Mouse (Mus musculus): ENCODE results near the gene Psmb3. TPM values are rescaled to one million over a fixed set of nuclear protein-coding genes. Genes with fewer than 3 reads are reported as not detected.
A peak's percentile ranks its signal among the peaks of the same experiment; 100 is the strongest.

Gene Psmb3
- total and polyA plus RNA-seq, 3 experiments = 560 to 1,251 (median 863) TPM

GRCm38 (mm10) chr11:97659267-97659989 lies 43.8 kb upstream of the Psmb3 start (continued):
- TF ChIP-seq KAT2A (IDR thresholded peaks at IDR 0.05; ENCODE audit: insufficient replicate concordance, low read length) (0 out of 2 replicates have a peak, but pooled peaks have one; percentile 58), USF2 (conservative IDR thresholded peaks at IDR 0.05; ENCODE audit: low read depth, low read length) (no peak), EP300 (IDR thresholded peaks at IDR 0.05; ENCODE audit: low read length) (peak; percentile 87), HCFC1 (IDR thresholded peaks at IDR 0.05; ENCODE audit: low read depth, low read length) (peak; percentile 68), MAX (IDR thresholded peaks at IDR 0.05; ENCODE audit: low read length) (peak; percentile 80), CHD2 (IDR thresholded peaks at IDR 0.05; ENCODE audit: low read length) (peak; percentile 95), RCOR1 (conservative IDR thresholded peaks at IDR 0.05; ENCODE audit: low read depth, low read length) (peak; percentile 91), MAFK (IDR thresholded peaks at IDR 0.05; ENCODE audit: insufficient replicate concordance, low read length) (peak; percentile 73), NELFE (IDR thresholded peaks at IDR 0.05; ENCODE audit: low read depth, low read length) (peak; percentile 81), POLR2A (IDR thresholded peaks at IDR 0.05; ENCODE audit: low read depth, low read length) (peak; percentile 94), MAZ (IDR thresholded peaks at IDR 0.05; ENCODE audit: low read depth, low read length) (peak; percentile 51; the same call in 1 of the 2 replicates), ZMIZ1 (IDR thresholded peaks at IDR 0.05; ENCODE audit: low read depth, low read length) (peak; percentile 75), MXI1 (IDR thresholded peaks at IDR 0.05; ENCODE audit: low read depth, low read length) (peak; percentile 88), CTCF (conservative IDR thresholded peaks at IDR 0.05 in 1 of 2, IDR thresholded peaks at IDR 0.05 in 1 of 2; ENCODE audit: low read depth in 2 of 2, low read length in 2 of 2) (no peak), IRF4 (IDR thresholded peaks at IDR 0.05; ENCODE audit: low read depth, low read length) (peak; percentile 88), GABPA (IDR thresholded peaks at IDR 0.05; ENCODE audit: insufficient replicate concordance, low read depth, low read length) (no peak), ZKSCAN1 (IDR thresholded peaks at IDR 0.05; ENCODE audit: borderline replicate concordance, low read depth, low read length) (peak; percentile 96), CHD1 (IDR thresholded peaks at IDR 0.05; ENCODE audit: low read depth, low read length) (peak; percentile 87), UBTF (IDR thresholded peaks at IDR 0.05; ENCODE audit: low read depth, low read length) (peak; percentile 73), JUN (IDR thresholded peaks at IDR 0.05; ENCODE audit: insufficient read depth, low read depth, low read length) (peak; percentile 49)

- in situ Hi-C loops (cut with MboI; ENCODE audit: low pct_ligation_motif_present, low pct_unique_long_range_greater_than_20kb, low sequenced_read_pairs) = no loop called here
- peak overlapping the region; percentile 100 for H3K9ac ChIP-seq (ENCODE audit: insufficient read depth, low read depth)
- peak overlapping the region; percentile 82 to 88 (median 87) for H3K4me3 ChIP-seq (replicated peaks in 1 of 3; ENCODE audit: low read depth in 2 of 3, low read length in 2 of 3, poor library complexity in 1 of 3)
- peak overlapping the region; percentile 97 for H3K4me2 ChIP-seq (ENCODE audit: insufficient read depth, low read depth, poor library complexity, severe bottlenecking)
- peaks cover 18 to 41% of the 10 kb centered on the region in 2 experiments for H3K4me1 ChIP-seq (ENCODE audit: control insufficient read depth in 1 of 2, insufficient read depth in 2 of 2)
- H3K27ac ChIP-seq (ENCODE audit: insufficient read depth, low read depth) = peak overlapping the region; percentile 98
- no peaks in the 10 kb centered on the region for H3K9me3 ChIP-seq (replicated peaks; ENCODE audit: low read length)
- dilution Hi-C loops (cut with MboI; ENCODE audit: extremely low pct_ligation_motif_present, extremely low pct_unique_long_range_greater_than_20kb, low sequenced_read_pairs) = no loop called here
- peaks cover 32% of the 10 kb centered on the region for H3K79me2 ChIP-seq (replicated peaks; ENCODE audit: control insufficient read depth, extremely low read depth, insufficient read depth, poor library complexity, severe bottlenecking)
- DNase-seq (ENCODE audit: extremely low read depth) = peak; percentile 79
- peaks cover 12 to 35% of the 10 kb centered on the region in 2 experiments for H3K36me3 ChIP-seq (replicated peaks in 1 of 2; ENCODE audit: control insufficient read depth in 1 of 2, insufficient read depth in 1 of 2, low read length in 1 of 2)
- H3K27me3 ChIP-seq (replicated peaks) = no peaks in the 10 kb centered on the region
- no peak for TF ChIP-seq ZNF384 (IDR thresholded peaks at IDR 0.05; ENCODE audit: low read depth, low read length)
- peak; percentile 95 for TF ChIP-seq POLR2A (IDR thresholded peaks at IDR 0.05; ENCODE audit: low read depth, low read length)
- TF ChIP-seq JUN (IDR thresholded peaks at IDR 0.05; ENCODE audit: insufficient read depth, low read depth, low read length) = no peak; the same call in 1 of the 2 replicates
- TF ChIP-seq ETS1 (conservative IDR thresholded peaks at IDR 0.05; ENCODE audit: low read depth, low read length) = no peak
- peak; percentile 85 for TF ChIP-seq ELF1 (IDR thresholded peaks at IDR 0.05; ENCODE audit: low read depth, low read length)
- TF ChIP-seq ZC3H11A (IDR thresholded peaks at IDR 0.05; ENCODE audit: low read depth, low read length) = no peak
- peak; percentile 40; the same call in 1 of the 2 replicates for TF ChIP-seq EP300 (IDR thresholded peaks at IDR 0.05; ENCODE audit: low read length)
- no peak for TF ChIP-seq USF1 (IDR thresholded peaks at IDR 0.05; ENCODE audit: low read depth, low read length)
- TF ChIP-seq USF2 (conservative IDR thresholded peaks at IDR 0.05; ENCODE audit: low read depth, low read length) = no peak
- TF ChIP-seq MEF2A (IDR thresholded peaks at IDR 0.05; ENCODE audit: borderline replicate concordance, low read depth, low read length) = peak; percentile 71
- no peak for TF ChIP-seq PAX5 (IDR thresholded peaks at IDR 0.05; ENCODE audit: low read length)
- TF ChIP-seq NELFE (IDR thresholded peaks at IDR 0.05; ENCODE audit: low read depth, low read length) = peak; percentile 91
- TF ChIP-seq IRF4 (IDR thresholded peaks at IDR 0.05; ENCODE audit: low read depth, low read length) = peak; percentile 50; the same call in 1 of the 2 replicates
- TF ChIP-seq HCFC1 (IDR thresholded peaks at IDR 0.05; ENCODE audit: low read depth, low read length) = peak; percentile 45
- TF ChIP-seq MAFK (IDR thresholded peaks at IDR 0.05; ENCODE audit: insufficient replicate concordance, low read length) = 0 out of 2 replicates have a peak, but pooled peaks have one; percentile 20
- peak; percentile 87 for TF ChIP-seq MAZ (IDR thresholded peaks at IDR 0.05; ENCODE audit: low read depth, low read length)
- TF ChIP-seq JUND (conservative IDR thresholded peaks at IDR 0.05; ENCODE audit: low read depth, low read length) = no peak
- TF ChIP-seq MYC (IDR thresholded peaks at IDR 0.05; ENCODE audit: low read depth, low read length) = no peak
- no peak for TF ChIP-seq GABPA (IDR thresholded peaks at IDR 0.05; ENCODE audit: insufficient replicate concordance, low read depth, low read length)
- TF ChIP-seq UBTF (IDR thresholded peaks at IDR 0.05; ENCODE audit: low read depth, low read length) = no peak; the same call in 1 of the 2 replicates
- TF ChIP-seq BHLHE40 (IDR thresholded peaks at IDR 0.05; ENCODE audit: low read depth, low read length) = no peak
- TF ChIP-seq CHD2 (IDR thresholded peaks at IDR 0.05; ENCODE audit: low read length) = no peak; the same call in 1 of the 2 replicates
- 0 out of 2 replicates have a peak, but pooled peaks have one; percentile 26 for TF ChIP-seq MAX (IDR thresholded peaks at IDR 0.05; ENCODE audit: low read length)
- peak; percentile 77 for TF ChIP-seq TCF12 (IDR thresholded peaks at IDR 0.05; ENCODE audit: low read depth, low read length)
Observed at GRCm38 (mm10) chr11:97659990-97660714, 43.0 kb upstream of the Psmb3 start.

Data from CH12.LX (cell line).